Mouse (Mus musculus) embryonic facial prominence, embryonic 11.5 days (tissue): ENCODE measurements around the gene Lhx5. TPM values are rescaled to one million over a fixed set of nuclear protein-coding genes. Genes with fewer than 3 reads are reported as not detected.
A peak's percentile ranks its signal among the peaks of the same experiment; 100 is the strongest.

Experiments used
- ATAC-seq: fragments of 200-750 bp; cut with Nextera tagmentation; replicated peaks from 2 replicates; pipeline ENCODE4 v1.8.0; 2017; ENCODE audit warnings: low read depth; ENCODE audit not compliant: insufficient number of reproducible peaks, low FRiP score, low TSS enrichment
- DNase-seq: peaks from one replicate; pipeline ENCODE4 v3.0.0-alpha.2; 2015; ENCODE audit warnings: low spot score
- H3K27ac ChIP-seq: fragments of 300-500 bp; sonication (generic); replicated peaks from 2 replicates; pipeline ENCODE4 v1.5.1; 2014; ENCODE audit warnings: mild to moderate bottlenecking, low read depth, low read length, control low read depth
- H3K27me3 ChIP-seq: fragments of 300-500 bp; sonication (generic); 2 replicates; pipeline ENCODE4 v1.6.1; 2014; ENCODE audit warnings: mild to moderate bottlenecking, low read length, moderate library complexity, mixed read lengths; ENCODE audit not compliant: control insufficient read depth, insufficient read depth
- H3K36me3 ChIP-seq: fragments of 300-500 bp; sonication (generic); replicated peaks from 2 replicates; pipeline ENCODE4 v1.6.1; 2014; ENCODE audit warnings: low read depth, mild to moderate bottlenecking, low read length, moderate library complexity, mixed read lengths; ENCODE audit not compliant: control insufficient read depth, insufficient read depth
- H3K4me1 ChIP-seq: fragments of 300-500 bp; sonication (generic); 2 replicates; pipeline ENCODE4 v1.6.1; 2014; ENCODE audit warnings: low read length, mixed read lengths; ENCODE audit not compliant: control insufficient read depth, insufficient read depth
- H3K4me2 ChIP-seq: fragments of 300-500 bp; sonication (generic); 2 replicates; pipeline ENCODE4 v1.6.1; 2014; ENCODE audit warnings: low read depth, mild to moderate bottlenecking, control low read depth, low read length, moderate library complexity
- H3K4me3 ChIP-seq: fragments of 300-500 bp; sonication (generic); 2 replicates; pipeline ENCODE4 v1.5.1; 2014; ENCODE audit warnings: low read depth, low read length, control low read depth
- H3K9ac ChIP-seq: fragments of 300-500 bp; sonication (generic); replicated peaks from 2 replicates; pipeline ENCODE4 v1.6.1; 2014; ENCODE audit warnings: mild to moderate bottlenecking, control low read depth, low read length
- H3K9me3 ChIP-seq: fragments of 300-500 bp; sonication (generic); replicated peaks from 2 replicates; pipeline ENCODE4 v1.6.1; 2016; ENCODE audit warnings: mild to moderate bottlenecking, low read length, inconsistent platforms, mixed read lengths; ENCODE audit not compliant: control insufficient read depth
- WGBS: fragments of 180-500 bp; shearing (Covaris S2); extraction: QIAGEN DNeasy Blood & Tissue Kit; methylation state at CpG from one replicate; pipeline ENCODE4 v1.1.7; 2014; 5-methylcytosine and 5-hydroxymethylcytosine counted together
- polyA plus RNA-seq: library from polyadenylated mRNA; unstranded; fragments of >200 nt; fragmentation: Nextera tagmentation; extraction: Ambion mirVana; gene quantifications from 2 replicates; pipeline ENCODE4 v1.2.1, GENCODE M21; 2014

Lhx5 gene
- polyA plus RNA-seq, 1 experiment from 2014 or later, result 1.5 TPM

DNA sequence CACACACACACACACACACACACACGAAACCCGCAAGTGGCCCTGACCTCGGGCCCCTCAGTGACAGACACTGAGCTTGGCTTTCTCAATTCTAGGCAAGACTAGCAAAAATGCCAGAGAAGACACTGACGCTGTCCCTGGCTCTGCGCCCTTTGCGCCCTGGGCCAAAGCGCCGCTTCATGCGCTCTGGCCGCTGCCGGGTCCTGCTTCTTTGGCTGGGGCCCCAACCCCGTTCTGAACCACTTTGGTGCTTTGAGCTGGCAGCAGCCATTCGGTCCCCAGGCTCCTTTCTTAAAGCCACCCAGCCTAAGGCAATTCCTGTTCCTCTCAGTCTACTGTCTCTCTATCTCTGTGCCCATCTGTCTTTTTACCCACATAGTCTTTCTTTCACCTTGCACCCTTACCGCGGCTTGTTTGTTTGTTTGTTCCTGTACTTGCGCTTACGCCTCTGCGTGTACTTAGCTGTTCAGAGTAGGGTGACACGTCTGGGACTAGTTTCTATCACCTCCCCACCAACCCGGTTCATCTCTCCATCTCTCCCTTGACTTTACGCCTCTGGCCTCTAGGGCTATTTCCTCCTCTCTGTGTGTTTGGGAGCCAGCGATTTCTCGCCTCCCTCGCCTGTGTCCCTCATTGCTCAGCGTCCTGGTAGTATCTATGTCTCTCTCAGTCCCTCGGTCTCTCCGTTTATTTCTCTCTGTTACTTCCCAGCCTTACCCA, 7.7 kb downstream of the Lhx5 start:
- ATAC-seq, result no peak
- no peak overlapping the region for H3K4me3 ChIP-seq
- peaks cover 4% of the 10 kb centered on the region; the same call in 1 of the 2 replicates for H3K4me1 ChIP-seq
- no peak overlapping the region for H3K27ac ChIP-seq
- no peak overlapping the region for H3K9ac ChIP-seq
- 6% methylated on average over 27 of the region's 27 CpGs for WGBS
- H3K27me3 ChIP-seq, result peaks cover 62% of the 10 kb centered on the region
- no peaks in the 10 kb centered on the region for H3K36me3 ChIP-seq
- no peaks in the 10 kb centered on the region for H3K9me3 ChIP-seq
- no peak for DNase-seq
- no peak overlapping the region for H3K4me2 ChIP-seq

DNA sequence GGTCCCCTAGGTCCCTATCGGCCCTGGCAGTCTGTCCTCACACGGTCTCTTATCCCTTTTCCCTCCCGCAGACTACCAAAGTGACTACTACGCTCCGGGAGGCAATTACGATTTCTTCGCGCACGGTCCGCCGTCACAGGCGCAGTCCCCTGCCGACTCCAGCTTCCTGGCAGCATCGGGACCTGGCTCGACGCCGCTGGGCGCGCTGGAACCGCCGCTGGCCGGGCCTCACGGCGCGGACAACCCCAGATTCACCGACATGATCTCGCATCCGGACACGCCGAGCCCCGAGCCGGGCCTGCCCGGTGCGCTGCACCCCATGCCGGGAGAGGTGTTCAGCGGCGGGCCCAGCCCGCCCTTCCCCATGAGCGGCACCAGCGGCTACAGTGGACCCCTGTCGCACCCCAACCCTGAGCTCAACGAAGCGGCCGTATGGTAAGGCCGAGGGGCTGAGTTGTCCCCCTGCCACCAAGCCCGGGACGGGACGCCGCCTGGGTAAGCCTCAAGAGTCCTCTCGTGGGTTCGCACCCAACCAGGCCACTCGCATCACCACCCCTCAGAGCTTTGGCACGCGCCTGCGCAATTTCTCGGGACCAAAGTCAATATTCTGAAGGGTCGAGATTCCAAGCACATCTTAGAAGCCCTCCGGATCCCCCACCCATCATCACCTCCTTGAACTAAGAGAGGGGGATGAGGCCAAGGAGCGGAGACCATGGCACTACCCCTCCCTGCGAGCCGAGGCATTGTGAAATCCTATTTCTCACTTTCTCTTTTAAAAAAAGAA, 8.6 kb downstream of the Lhx5 start:
- H3K4me1 ChIP-seq, result peaks cover 4% of the 10 kb centered on the region; the same call in 1 of the 2 replicates
- H3K27ac ChIP-seq, result no peak overlapping the region

DNA sequence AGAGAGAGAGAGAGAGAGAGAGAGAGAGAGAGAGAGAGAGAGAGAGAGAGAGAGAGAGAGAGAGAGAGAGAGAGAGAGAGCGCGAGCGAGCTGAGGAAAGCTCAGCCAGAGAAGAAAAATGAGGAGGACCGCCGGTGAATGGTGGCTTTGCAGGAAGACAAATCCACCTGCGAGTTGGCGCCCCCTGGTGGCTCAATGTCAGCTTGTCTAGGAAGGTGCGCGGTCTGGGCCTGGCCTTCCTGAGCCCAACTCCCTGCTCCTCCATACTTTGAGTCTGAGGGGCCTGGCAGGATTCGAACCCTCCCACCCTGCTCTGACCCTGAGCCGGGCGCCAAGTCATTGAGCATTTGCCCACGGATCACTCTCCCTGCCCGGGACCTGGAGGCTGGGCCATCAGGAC, 9.2 kb downstream of the Lhx5 start:
- DNase-seq, result peak; percentile 97
- Histone ChIP-seq H3K27me3 (peaks cover 48% of the 10 kb centered on the region), H3K27ac (no peak overlapping the region), H3K9me3 (no peaks in the 10 kb centered on the region), H3K4me1 (peaks cover 4% of the 10 kb centered on the region; the same call in 1 of the 2 replicates), H3K4me2 (no peak overlapping the region), H3K4me3 (no peak overlapping the region), H3K36me3 (no peaks in the 10 kb centered on the region), H3K9ac (no peak overlapping the region)
- 10% methylated on average over 14 of the region's 14 CpGs for WGBS
- peak; percentile 53; the same call in 1 of the 2 replicates for ATAC-seq

More for the DNA sequence above, 8.6 kb downstream of the Lhx5 start:
- Histone ChIP-seq H3K4me3 (no peak overlapping the region), H3K4me2 (peak overlapping the region; percentile 11; the same call in 1 of the 2 replicates), H3K27me3 (peaks cover 54% of the 10 kb centered on the region), H3K36me3 (no peaks in the 10 kb centered on the region), H3K9me3 (no peaks in the 10 kb centered on the region), H3K9ac (no peak overlapping the region; the same call in 1 of the 2 replicates)
- DNase-seq (no peak), ATAC-seq (no peak)
- 5% methylated on average over 61 of the region's 61 CpGs for WGBS

DNA sequence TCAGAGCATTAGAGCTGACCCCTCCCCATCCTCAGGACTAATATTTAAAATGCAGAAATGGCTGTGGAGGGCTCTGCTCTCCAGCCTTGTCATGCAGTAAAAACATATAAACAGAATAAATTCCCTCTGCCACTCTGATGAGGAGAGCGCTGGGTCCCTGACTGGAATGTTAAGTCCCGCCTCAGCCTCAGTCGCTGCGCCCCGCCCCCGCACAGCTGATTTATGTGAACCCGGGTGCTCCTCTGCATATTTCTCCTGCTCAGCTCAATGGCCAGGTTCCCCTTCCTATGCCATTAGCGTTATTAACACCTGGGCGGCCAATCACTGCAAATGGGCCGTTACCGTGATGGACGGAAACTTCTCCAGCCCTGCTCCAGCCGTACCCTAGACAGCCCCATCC, 15.8 kb downstream of the Lhx5 start:
- no peaks in the 10 kb centered on the region for H3K4me1 ChIP-seq
- 0 out of 2 replicates have a peak, but pooled peaks cover 2% of the 10 kb centered on the region for H3K27me3 ChIP-seq
- no peak overlapping the region for H3K9ac ChIP-seq
- DNase-seq (no peak), ATAC-seq (no peak)
- H3K4me3 ChIP-seq, result no peak overlapping the region
- no peak overlapping the region for H3K27ac ChIP-seq
- H3K36me3 ChIP-seq, result no peaks in the 10 kb centered on the region
- H3K4me2 ChIP-seq, result no peak overlapping the region
- H3K9me3 ChIP-seq, result no peaks in the 10 kb centered on the region
- WGBS, result 48% methylated on average over 13 of the region's 13 CpGs

DNA sequence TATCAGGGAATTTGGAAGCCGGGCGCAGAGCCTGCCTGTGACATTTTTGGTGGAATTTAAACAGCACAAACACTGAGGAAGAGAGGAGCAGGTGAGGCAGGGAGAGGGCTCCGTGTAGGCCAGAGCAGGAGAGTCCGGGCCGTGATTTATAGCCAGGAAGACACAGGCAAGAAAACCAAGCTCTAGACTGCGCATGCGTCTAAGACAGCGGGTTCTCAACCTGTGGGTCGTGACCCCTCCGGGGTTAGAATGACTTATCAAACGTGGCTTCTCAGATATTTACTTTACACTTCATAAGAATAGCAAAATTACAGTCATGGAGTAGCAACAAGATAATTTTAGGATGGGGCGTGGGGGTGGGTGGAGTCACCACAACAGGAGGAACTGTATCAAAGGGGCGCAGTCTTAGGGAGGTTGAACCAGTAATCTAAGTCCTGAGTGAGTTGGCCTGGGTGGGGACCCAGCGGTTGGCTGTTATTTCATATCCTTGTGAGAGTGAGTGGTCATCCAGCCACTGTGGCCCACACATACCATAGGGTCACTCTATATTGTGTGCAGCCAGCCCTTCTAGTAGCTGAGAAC, 23.3 kb downstream of the Lhx5 start:
- ATAC-seq, result 0 out of 2 replicates have a peak, but pooled peaks have one; percentile 31
- H3K9ac ChIP-seq, result no peak overlapping the region

DNA sequence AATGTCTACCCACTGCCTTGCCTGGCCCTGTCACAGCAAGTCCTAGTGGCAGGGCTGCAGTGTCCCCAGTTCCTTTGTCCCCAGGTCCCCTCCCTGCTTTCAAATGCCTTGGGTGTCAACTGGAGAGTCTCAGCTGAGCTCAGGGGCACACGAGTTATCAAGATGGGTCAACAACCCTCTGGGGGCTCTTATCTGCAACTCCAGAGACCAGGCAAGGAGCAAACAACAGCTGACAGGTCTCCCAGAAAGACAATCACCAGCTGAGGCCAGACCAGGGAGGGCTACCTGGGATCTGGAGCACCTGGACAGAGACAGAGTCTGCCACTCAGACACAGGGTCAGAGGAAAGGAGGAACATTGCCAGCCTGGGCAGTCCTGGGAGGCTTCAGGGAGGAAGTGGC, 24.8 kb downstream of the Lhx5 start:
- no peak overlapping the region for H3K27ac ChIP-seq
- H3K27me3 ChIP-seq, result no peaks in the 10 kb centered on the region
- H3K9me3 ChIP-seq, result no peaks in the 10 kb centered on the region
- H3K4me3 ChIP-seq, result no peak overlapping the region
- H3K4me1 ChIP-seq, result no peaks in the 10 kb centered on the region; the same call in 1 of the 2 replicates
- no peaks in the 10 kb centered on the region for H3K36me3 ChIP-seq
- no peak for DNase-seq
- no peak for ATAC-seq
- no peak overlapping the region for H3K9ac ChIP-seq
- H3K4me2 ChIP-seq, result no peak overlapping the region
- 50% methylated on average over 1 of the region's 1 CpGs for WGBS

More for the DNA sequence above, 23.3 kb downstream of the Lhx5 start:
- Histone ChIP-seq H3K4me1 (no peaks in the 10 kb centered on the region; the same call in 1 of the 2 replicates), H3K9me3 (no peaks in the 10 kb centered on the region), H3K36me3 (no peaks in the 10 kb centered on the region), H3K27me3 (no peaks in the 10 kb centered on the region), H3K4me2 (no peak overlapping the region), H3K27ac (no peak overlapping the region), H3K4me3 (no peak overlapping the region)
- DNase-seq, result no peak
- WGBS, result 74% methylated on average over 14 of the region's 14 CpGs

DNA sequence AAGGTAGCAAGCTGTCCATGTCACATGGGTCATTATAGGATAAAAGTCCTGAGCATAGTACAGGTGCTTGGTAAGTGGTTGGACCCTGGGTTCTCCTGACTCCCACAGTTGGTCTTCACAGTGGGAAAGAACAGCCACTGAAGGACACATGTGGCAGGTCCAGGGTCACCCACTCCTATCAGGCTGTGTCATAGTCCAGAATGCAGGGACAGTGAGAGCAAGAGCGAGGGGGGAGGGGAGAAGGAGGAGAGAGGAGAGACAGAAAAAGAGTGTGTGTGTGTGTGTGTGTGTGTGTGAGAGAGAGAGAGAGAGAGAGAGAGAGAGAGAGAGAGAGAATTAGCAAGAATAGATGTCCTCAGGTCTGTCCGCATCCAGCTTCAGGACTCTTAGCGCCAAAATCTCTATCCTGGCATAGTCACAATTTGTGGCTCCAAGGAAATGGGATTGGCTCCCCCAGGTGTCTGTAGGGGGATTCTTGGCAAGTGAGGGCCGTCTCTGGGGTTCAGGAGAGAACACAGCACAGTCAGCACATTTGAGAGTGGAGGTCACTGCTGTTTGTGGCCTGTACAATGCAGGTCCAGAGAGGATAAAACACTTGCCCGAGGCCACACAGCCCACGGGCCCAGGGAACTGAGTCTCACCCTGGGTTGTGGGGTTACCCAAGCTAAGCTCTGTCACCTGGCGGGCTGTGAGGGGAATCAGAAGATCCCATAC, 25.5 kb downstream of the Lhx5 start:
- H3K27me3 ChIP-seq, result no peaks in the 10 kb centered on the region
- no peak for ATAC-seq
- H3K9me3 ChIP-seq, result no peaks in the 10 kb centered on the region
- H3K4me3 ChIP-seq, result no peak overlapping the region
- DNase-seq, result no peak
- H3K9ac ChIP-seq, result no peak overlapping the region
- H3K4me1 ChIP-seq, result no peaks in the 10 kb centered on the region; the same call in 1 of the 2 replicates
- no peak overlapping the region for H3K4me2 ChIP-seq
- WGBS, result 51% methylated on average over 7 of the region's 7 CpGs
- H3K27ac ChIP-seq, result no peak overlapping the region
- H3K36me3 ChIP-seq, result no peaks in the 10 kb centered on the region
